Mouse (Mus musculus) cerebellum, adult 18-20 months (tissue): Measurements from ENCODE around the gene Mapk10.
"Not testable (repeated sequence)": the region's sequence is repeated elsewhere in the genome, so short reads cannot be mapped to it uniquely, and the experiment has no call there.

Source experiments
- DNase-seq, 2 experiments: peaks; one replicate each; pipeline ENCODE4 v3.0.0; 2021

Gene Mapk10

DNA sequence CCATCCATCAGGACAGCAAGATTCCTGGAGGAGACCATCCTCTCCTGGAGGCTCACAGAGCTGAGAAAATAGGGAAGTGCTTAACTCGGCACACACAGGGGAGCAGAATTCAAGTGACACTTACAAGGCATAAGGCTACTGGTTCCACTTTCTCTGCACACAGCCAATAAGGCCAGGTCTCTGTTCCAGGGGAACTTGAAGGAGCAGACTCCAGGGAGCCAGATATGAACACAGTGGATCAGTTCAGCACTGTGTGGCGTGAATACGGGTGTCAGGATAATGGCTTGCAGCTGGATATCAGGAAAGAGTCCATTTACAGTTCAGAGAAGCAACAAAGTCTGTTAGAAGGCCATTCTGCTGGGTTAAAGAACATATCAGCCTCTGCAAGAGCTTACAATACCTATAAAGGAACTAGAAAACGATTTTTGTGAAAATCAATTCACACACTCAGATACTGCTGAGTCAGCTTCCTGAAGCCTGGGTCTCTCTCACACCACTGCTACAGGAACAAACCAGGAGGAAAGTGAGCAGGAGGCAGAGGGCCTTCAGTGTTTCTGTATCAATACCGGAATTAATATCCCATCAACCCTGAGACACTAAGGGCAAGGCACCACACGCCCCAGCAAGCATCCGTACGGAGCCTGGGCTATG lies 263.9 kb downstream of the Mapk10 start:
- DNase-seq, result no peak

DNA sequence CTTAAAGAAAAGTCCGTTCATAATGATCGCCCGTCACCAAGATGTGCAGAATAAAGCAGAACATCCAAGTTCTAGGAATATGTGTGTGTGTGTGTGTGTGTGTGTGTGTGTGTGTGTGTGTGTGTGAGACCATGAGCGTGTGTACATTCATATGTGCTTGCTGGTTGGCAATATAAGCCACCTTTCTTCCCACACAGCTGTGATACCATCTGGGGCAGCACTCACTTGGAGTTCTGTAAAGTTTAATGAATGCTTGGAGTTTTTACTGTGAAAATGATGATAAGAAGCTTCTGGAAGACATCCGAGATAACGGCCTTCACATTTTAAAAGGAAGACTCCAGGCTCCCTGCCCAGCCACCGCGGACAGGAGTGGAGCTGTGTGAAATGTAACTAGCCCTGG lies 264.5 kb downstream of the Mapk10 start:
- no peak for DNase-seq

DNA sequence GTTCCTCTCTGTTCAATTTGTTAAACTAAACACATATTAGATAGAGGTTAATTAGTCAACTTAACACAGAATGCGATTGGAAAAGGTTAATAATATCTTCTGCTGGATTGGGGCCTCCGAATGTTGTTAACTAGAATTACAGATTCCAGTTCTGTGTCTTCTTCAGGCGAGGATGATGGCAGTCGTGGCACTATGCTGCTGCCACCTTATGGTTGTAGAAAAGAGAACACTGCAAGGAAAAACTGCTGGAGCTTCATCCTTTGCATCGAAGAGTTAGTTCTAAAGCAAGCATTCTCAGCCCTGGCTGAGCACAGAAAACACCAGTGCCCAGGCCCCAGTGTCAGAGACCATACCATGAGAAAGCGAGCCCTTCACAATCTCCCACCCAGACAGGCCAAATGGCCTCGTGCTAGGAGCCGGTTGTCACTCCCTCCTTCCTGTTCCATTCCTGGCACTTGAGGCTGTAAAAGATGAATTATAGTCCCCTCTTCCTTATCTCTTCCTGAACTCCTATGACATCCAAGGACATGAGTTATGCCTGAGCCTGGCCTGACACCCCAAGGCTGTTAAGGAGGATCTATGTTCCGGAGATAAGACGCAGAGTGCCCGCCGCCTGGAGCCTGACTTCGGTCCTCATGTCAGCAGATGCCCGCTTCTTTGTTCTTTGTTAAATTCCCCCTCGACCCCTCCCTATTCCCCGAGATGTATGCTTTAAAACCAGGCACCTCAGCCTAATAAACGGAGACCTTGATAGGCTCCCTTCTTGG lies 267.1 kb downstream of the Mapk10 start:
- not testable (repeated sequence) for DNase-seq

DNA sequence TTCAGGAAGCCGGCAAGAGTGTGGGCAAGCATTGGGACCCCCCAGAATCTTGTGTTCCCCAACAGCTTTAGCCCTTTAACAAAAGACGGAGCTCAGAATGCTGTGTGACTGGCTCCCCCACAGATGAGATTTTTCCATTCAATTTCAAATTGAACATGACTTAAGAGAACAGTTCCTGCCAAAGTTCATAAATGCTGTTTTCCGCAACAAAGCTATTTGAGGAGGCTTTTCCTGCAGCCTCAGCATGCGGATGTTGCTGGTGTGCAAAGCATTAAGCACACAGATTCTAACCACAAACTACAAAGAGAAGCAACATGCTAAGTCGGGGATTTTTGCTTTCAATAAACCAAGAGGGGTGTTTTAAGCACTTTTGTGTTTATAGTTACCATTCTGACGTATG lies 281.0 kb downstream of the Mapk10 start:
- no peak for DNase-seq

DNA sequence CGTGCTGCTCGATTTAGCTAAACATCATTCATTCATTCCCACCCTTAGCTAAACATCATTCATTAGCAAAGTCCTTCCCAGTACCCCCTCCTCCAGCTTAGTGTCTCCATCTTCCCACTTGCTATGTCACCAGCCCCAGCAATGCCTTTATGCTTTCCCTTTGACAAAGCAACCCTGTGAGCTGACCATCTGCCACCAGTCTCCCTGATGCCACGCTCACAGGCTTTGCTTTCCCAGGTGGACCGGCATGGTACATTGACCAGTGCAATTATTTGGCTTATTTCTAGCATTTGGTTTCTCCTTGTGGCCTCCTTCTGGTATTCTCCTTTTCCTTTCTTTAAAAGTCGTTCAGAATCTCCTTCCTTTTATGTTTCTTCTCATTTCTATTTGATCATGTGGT lies 284.3 kb downstream of the Mapk10 start:
- DNase-seq, result peak; percentile 76 to 88

DNA sequence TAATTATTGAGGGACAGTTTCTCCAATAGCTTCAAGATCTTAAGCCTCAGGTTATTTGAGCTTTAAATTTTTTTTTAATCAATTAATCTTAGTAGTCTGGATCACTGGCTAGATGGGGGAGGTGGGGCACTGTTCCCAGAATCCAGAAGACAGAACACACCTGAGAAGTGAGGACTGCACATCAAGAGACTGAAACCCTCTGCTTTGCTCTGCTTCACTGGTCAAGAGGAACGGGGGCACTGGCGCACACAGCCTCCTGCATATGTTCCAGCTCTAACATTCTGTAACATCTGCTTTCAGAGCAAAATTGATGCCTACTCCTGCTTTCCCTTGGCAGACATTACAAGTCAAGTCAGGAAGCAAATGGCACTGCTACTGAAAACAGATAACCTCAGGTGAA lies 290.9 kb downstream of the Mapk10 start:
- DNase-seq, result no peak

DNA sequence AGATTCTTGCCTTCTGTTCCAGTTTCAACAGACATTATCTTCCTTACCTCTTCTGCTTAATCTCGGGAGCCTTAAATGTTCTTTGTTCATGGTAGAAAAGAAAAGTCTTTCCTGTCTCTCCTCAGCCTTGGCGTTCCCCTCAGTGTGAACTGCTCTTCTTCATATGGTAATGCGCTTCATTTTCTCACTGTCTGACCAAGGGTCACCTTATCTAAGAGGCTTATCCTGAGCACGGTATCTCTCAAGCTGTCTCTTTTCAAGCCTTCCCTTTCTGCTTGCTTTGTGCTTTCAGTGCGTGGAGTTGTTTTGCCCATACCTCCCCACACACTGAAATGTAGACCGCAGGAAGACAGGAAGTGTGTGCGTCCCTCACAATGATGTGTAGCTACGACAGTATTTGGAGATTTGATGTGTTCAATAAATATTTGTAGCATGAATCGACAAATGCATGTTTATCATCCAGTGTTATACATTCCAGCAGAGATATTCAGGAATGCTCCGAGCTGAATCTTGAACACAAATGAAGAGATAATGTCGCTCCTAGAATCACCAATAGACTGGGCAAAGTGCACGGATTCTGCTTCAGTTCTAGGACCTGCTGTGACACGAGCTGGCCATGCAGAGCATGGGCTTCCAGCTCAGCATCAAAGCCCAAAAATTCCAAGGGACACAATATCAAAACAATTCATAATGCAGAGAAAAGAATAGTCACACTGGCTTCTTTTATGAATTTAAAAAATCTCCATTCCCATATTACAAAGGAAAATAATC lies 305.5 kb downstream of the Mapk10 start:
- no peak for DNase-seq

DNA sequence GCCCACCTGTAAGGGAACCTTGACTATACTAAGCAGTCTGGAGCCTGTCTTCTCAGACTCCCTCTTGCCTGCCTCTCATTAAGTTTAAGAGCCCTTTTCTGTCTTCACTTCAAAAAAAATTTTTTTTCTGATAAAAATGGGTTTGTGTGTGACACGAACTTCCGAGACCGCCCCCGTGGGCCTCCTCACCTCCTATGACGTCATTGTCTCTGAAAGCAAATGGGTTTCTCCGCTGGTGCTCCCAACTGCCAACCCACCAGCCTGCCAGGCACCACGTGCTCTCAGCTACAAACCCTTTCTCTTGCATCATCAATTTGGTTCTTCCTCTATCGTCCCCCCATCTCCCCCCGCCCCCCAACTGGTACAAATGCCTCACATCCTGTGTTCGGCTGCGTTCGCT lies 307.1 kb downstream of the Mapk10 start:
- DNase-seq, result no peak

DNA sequence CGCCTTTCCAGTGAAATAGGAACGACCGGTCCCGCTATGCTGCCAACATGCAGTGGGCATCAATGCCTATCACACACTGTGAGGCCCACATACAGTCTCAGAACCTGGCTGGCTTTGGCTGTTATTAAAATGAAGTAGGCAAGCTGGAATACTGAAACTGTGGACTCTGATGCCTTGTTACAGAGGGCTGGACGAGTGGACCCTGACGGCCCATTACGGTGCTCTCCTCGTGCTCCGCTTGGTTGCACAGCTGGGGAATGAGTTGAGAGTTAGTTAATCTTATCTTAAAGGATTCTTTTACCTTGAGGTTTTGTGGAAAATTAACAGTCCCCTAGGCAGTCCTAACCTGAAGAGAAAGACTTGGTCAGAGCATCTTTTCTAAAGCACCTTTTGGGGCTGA lies 307.6 kb downstream of the Mapk10 start:
- no peak for DNase-seq

DNA sequence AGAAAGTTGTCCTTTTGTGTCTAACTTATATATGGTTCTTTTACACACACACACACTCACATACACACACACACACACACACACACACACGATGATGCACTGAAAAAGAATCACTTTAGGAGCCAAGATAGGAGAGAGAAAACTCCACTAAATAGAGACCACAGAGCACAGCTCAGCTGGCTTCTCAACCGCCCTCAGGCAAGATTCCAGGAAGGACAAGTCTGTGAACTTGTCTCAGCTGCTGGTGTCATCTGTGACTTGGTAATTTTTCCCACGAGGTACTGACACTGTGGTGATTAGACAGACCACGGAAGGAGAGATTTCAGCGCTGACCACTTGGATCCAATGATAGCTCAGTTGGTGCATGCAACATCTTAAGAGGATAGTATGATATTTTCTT lies 310.0 kb downstream of the Mapk10 start:
- no peak for DNase-seq

DNA sequence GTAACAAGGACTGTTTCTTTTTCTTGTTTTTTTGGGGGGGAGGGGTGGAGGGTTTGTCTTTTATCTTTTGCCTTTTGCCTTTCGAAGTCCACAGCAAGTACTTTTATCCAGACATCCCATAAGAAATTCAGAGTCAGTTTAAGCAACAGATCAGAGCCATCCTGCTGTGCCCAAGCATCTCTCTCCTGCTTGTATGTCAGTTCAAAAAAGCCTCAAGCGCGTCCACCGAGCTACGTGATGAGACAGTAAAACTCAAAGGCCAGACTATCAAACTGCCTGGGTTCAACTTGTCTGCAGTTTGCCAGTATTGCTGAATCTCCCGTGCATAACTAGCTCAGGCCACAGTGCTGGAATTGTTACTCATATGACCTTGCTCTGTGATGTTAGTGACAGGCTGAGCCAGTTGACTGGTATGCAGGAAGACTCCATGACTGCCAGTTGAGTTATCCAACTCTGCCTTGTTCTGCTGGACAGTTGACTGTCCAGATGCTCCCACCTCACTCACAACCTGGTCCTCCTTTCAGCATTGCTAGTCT lies 311.4 kb downstream of the Mapk10 start:
- no peak for DNase-seq

DNA sequence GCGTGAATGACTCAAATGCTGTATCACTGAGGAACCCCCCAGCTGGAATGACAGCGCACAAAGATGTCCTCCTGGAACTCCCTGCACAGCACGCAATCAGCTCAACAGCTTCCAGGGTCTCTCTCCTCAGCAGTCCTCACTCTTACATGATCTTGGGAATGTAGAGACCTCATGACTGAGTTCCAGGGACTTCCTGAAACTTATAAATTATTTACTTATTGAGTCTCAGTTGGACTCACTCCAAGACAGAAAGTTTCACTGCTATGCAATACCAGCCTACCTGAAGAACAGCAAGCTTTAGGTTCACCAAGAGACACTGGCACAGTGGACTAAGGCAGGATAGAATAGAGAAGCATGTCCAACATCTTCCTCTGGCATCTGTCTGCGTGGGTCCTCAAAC lies 312.8 kb downstream of the Mapk10 start:
- no peak for DNase-seq

DNA sequence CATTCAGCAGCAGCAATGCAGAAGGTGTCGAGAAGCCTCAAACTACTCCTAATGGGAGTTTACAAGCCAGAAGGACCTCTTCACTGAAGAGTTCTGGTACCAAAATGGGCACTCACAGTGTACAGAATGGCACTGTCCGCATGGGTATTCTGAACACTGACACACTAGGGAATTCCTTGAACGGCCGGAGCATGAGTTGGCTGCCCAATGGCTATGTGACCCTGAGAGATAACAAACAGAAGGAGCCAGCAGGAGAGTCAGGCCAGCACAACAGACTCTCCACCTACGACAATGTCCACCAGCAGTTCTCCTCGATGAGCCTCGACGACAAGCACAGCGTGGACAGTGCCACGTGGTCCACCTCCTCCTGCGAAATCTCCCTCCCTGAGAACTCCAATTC lies 318.9 kb downstream of the Mapk10 start:
- DNase-seq, result no peak

DNA sequence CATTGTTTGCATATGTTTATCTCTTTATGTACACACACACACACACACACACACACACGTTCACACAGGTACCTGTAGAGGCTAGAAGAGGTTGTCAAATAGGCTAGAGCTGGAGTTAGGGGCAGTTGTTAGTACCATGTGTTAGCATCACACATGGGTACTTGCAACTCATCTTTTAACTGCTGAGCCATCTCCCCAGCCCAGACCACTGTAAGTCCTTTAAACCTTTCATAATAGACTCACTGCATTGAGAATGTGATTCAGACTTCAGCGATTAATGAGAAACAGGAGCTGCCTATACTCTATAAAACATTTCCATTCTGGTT lies 322.0 kb downstream of the Mapk10 start:
- no peak for DNase-seq

DNA sequence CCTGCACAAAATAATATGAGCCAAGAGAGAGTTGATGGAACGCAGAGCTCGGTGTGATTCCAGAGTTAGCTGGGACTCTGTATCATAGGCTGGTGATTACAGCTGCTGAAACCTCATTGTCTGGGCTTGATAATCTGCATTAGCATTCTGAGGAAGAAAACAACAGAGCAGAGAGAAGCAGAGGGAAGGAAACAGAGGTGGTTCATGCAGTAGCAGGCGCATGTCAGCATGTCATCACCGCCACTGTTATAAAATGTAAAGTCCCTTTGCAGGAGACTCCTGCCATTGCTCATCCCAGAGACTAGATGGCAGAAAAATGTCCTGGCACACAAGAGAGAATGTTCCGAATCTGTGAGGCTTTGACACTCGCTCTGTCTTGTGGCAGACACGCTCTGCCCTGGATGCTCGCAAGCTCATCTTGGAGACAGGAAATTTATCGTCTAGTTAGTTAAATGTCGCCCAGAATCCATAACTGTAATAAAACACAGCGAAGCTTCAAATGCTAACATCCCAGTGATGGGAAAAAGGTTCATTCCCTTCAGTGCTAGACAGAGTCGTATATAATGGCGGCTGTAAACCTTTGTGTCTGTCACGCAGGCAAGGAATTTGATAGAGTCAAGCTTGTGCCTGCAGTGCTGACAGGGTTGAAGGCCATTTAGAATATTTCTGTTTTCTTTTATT lies 322.5 kb downstream of the Mapk10 start:
- DNase-seq, result no peak

DNA sequence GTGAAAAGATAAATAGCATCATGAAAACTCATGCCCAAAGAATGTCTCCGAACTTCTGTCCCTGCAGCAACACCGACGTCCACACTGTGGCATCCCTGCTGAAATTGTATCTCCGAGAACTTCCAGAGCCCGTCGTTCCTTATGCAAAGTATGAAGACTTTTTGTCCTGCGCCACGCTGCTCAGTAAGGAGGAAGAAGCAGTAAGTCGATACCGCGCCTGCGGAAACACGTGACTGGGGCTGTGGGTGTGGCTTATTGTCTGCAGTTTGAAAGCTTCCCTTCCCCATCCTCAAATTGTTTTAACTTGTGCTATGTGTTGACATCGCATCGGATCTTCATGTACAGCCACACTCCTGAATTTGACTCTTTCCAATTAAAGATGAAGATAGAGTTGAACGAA lies 335.5 kb downstream of the Mapk10 start:
- no peak for DNase-seq

DNA sequence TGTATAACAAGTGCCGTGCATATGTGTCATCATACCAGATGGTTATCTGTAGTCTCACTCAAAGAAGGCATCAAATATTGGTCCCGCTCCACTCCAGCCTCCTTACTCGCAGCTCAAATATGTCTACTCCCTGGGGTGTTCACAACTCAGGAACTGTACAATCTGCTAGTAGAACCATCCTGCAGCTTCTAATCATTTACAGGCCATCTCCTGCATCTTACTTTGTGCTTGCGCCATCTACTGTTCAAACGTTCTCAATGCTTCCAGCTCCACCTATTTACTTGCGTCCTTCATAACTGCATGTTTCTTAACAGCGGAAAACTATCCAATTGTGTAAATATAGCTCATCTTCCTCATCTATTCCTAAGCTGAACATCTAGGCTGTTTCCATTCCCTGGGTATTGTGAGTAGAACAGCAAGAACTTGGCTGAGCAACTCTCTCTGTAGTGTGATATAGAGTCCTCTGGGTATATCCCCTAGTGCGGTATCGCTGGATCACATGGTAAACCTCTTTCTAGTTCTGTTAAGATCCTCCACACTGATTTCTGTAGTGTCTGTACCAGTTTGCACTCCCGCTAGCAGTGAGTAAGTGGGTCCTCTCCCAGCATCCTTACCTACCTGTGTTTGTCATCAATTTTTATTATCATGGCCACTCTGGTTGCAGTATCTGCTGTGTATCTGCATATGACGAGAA lies 336.4 kb downstream of the Mapk10 start:
- DNase-seq, result peak; percentile 61 to 64

DNA sequence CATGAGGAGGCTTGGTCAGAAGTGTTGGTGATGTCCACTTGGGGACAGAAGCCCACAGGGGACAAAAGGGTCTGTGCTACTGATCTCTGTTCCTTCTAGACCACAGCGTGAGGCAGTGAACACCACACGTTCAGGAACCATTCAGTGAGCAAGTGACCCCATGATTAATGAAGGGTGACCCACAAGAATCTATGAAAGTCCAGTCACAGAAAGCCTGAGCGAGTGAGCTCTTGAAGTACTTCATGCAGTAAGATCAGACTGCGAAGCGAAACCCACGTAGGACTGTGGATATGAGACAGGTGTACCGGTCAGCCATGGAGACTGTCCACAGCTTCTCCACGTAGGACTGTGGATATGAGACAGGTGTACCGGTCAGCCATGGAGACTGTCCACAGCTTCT lies 338.1 kb downstream of the Mapk10 start:
- DNase-seq, result not testable (repeated sequence)

DNA sequence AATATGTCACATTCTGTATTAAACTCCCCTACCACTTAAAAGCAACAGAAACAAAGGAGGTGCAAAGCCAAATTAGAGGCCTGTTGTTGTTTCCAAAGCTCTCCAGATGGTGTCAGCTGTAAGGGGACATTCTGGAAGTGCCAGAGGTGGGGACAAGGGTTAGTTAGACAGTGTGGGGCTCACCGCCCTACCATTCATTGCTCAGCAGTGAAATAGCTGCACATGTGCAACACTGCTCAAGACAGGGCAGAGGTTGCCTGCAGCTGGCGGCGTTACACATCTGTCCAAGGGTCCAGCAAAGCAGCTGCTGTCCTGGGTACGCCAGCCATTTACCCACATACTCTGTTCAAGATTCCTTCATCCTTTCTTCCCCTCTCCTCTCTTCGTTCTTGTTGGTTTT lies 342.9 kb downstream of the Mapk10 start:
- no peak for DNase-seq

DNA sequence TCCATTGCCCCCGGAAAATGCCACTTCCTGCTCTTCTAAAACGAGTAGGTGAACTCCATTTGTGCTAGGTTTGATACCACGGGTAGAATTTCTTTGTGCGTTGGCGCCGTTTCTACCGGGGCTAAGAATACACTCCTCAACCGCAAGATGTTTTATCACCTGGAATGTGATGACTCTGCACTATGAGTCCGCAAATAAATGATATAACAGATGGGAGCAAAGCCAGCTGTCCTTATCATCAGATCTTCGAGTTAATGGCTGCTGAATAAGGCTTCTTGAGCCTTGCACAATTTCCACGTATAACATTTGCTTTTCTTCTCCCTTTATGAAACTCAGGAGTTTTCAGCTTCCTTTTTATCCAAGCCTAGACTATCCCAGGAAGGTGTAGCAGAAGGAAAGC lies 351.4 kb downstream of the Mapk10 start:
- DNase-seq, result no peak

DNA sequence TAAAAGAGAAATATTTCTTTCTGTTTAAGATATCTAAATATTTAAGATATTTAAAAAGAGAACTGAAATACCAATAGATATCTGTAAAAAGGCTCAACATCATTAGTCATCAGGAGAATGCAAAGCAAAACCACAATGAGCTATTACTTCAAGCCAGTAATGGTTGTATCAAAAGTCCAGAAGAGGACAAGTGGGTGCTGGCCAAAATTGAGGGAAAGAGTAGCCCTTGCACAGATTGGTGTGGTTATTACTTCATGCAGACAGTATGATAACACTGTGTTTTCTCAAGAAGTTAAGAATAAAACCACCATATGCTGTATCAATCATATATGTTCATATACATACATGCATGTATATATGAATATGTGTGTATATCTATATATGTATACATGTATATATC lies 353.1 kb downstream of the Mapk10 start:
- no peak for DNase-seq
